Mouse (Mus musculus) MEL (cell line): ENCODE data around the gene Dennd4a.

Experiments used
- CTCF ChIP-seq, 3 experiments: IDR thresholded peaks in 2 of 3; conservative IDR thresholded peaks in 1 of 3; 2 replicates each; pipeline ENCODE4 v1.5.1; 2011 to 2012; ENCODE audit warnings: low read length in 3 of 3, low read depth in 2 of 3, mild to moderate bottlenecking in 2 of 3, improper control_type of control experiment in 1 of 3, inconsistent platforms in 1 of 3, mixed read lengths in 1 of 3, moderate library complexity in 1 of 3; ENCODE audit not compliant: control insufficient read depth in 1 of 3, insufficient read depth in 1 of 3, poor library complexity in 1 of 3, severe bottlenecking in 1 of 3
- TBP ChIP-seq: IDR thresholded peaks from 2 replicates; pipeline ENCODE4 v1.8.0; 2011; ENCODE audit warnings: low read depth, low read length, improper control_type of control experiment

- TF ChIP-seq CTCF (IDR thresholded peaks at IDR 0.05 in 2 of 3, conservative IDR thresholded peaks at IDR 0.05 in 1 of 3; ENCODE audit: control insufficient read depth in 1 of 3, insufficient read depth in 1 of 3, low read depth in 2 of 3, low read length in 3 of 3, poor library complexity in 1 of 3, severe bottlenecking in 1 of 3) (peak; percentile 29 to 88 (median 59); a peak in 4 of 6 replicates), TBP (no peak)
These were observed 31.5 kb upstream of the Dennd4a start for GRCm38 (mm10) chr9:64779628-64780027.
